Mouse (Mus musculus): ENCODE measurements around the gene Ndufaf1.
"Not testable (repeated sequence)": the region's sequence is repeated elsewhere in the genome, so short reads cannot be mapped to it uniquely, and the experiment has no call there.

Gene Ndufaf1

GRCm38 (mm10) chr2:119662220-119663182 is at the start of gene Ndufaf1:
Gene Ndufaf1 (minus strand): TSS chr2:119662827.
- DNase-seq, result peak; percentile 82 to 86

- DNase-seq, result no peak
These were observed 47.4 kb upstream of the Ndufaf1 start for GRCm38 (mm10) chr2:119710011-119710410.

GRCm38 (mm10) chr2:119707676-119708075 is 45.0 kb upstream of the Ndufaf1 start:
- DNase-seq, result no peak

- DNase-seq, result no peak
These were observed 40.5 kb upstream of the Ndufaf1 start for GRCm38 (mm10) chr2:119703171-119703570.

GRCm38 (mm10) chr2:119699962-119700361 is 37.3 kb upstream of the Ndufaf1 start:
- DNase-seq, result no peak

GRCm38 (mm10) chr2:119698472-119698871 is 35.8 kb upstream of the Ndufaf1 start:
- DNase-seq, result no peak

- no peak for DNase-seq
These were observed 33.5 kb upstream of the Ndufaf1 start for GRCm38 (mm10) chr2:119696111-119696510.

GRCm38 (mm10) chr2:119694826-119695225 is 32.2 kb upstream of the Ndufaf1 start:
- no peak for DNase-seq

- no peak for DNase-seq
These were observed 29.5 kb upstream of the Ndufaf1 start for GRCm38 (mm10) chr2:119692003-119692701.

- DNase-seq, result no peak
These were observed 21.1 kb upstream of the Ndufaf1 start for GRCm38 (mm10) chr2:119683706-119684105.

- no peak for DNase-seq
These were observed 13.2 kb upstream of the Ndufaf1 start for GRCm38 (mm10) chr2:119675831-119676230.

GRCm38 (mm10) chr2:119675215-119675784 is 12.7 kb upstream of the Ndufaf1 start:
- no peak for DNase-seq

- DNase-seq, result peak; percentile 99 to 100
These were observed 12.0 kb upstream of the Ndufaf1 start, which contains the start of gene Rtf1 for GRCm38 (mm10) chr2:119674525-119675214. Gene Rtf1 (plus strand): TSS chr2:119675068.

GRCm38 (mm10) chr2:119669010-119669409 is 6.4 kb upstream of the Ndufaf1 start:
- no peak for DNase-seq

GRCm38 (mm10) chr2:119665744-119666143 is 3.1 kb upstream of the Ndufaf1 start:
- DNase-seq, result not testable (repeated sequence)

- no peak for DNase-seq
These were observed 18.4 kb downstream of the Ndufaf1 start for GRCm38 (mm10) chr2:119644254-119644653.

GRCm38 (mm10) chr2:119641214-119641912 is 21.3 kb downstream of the Ndufaf1 start:
- DNase-seq, result no peak

- no peak for DNase-seq
These were observed 25.8 kb downstream of the Ndufaf1 start for GRCm38 (mm10) chr2:119636781-119637180.

GRCm38 (mm10) chr2:119621302-119621701 is 41.3 kb downstream of the Ndufaf1 start:
- no peak for DNase-seq

- not testable (repeated sequence) for DNase-seq
These were observed 43.6 kb downstream of the Ndufaf1 start for GRCm38 (mm10) chr2:119619002-119619401.

GRCm38 (mm10) chr2:119618199-119618982 is 44.2 kb downstream of the Ndufaf1 start, which contains the start of the genes Nusap1 and Oip5:
Gene Nusap1 (plus strand): TSS chr2:119618298.
Gene Oip5 (minus strand): TSS chr2:119618469.
- DNase-seq, result peak; percentile 89 to 93
